Mouse (Mus musculus): ENCODE results near the gene Eef1akmt2.

The Eef1akmt2 gene

GRCm38 (mm10) chr7:132787022-132787421 is 65.5 kb downstream of the Eef1akmt2 start:
- no peak for DNase-seq (ENCODE audit: low spot score)

GRCm38 (mm10) chr7:132786522-132786921 is 66.0 kb downstream of the Eef1akmt2 start:
- no peak for DNase-seq (ENCODE audit: low spot score)

GRCm38 (mm10) chr7:132786011-132786410 is 66.5 kb downstream of the Eef1akmt2 start:
- DNase-seq (ENCODE audit: low spot score) = no peak

DNA sequence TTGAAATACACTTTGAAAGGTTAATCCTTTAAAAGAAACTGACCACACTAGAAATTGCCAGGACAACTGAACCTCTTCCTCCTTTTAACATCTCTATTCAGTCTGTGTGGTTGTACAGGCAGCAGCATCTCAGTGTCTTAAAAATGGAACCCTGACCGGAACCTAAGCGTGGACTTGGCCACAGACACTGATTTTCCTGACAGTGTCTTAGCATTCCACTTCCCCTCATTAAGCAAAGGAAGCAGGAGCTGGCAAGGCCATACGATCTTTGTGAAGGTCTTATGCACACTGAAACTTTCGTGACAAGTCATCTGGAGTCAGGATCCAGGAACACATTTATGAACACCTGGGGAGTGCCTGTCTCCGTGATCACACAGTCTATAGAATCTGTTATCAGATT is 68.4 kb downstream of the Eef1akmt2 start:
- DNase-seq (ENCODE audit: low spot score) = no peak

DNA sequence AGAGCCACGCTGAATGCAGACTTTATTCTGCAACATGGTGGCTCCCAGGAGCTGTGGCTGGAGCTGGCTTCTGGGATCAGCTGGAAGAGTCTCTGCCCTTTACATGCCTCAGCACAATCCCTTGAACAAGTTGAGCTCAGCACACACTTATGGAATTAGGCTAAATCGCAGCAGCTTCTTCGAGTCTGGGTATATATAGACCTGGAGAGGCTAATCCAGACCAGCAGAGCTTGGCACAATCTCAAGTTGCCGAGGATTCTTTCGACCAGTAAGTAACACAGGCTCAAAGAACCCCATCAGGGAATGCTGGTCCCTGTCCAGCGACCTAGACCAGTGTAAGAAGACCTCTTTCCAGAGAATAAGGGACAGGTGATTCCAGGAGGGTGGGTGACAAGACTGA is 70.6 kb downstream of the Eef1akmt2 start:
- DNase-seq (ENCODE audit: low spot score) = no peak

DNA sequence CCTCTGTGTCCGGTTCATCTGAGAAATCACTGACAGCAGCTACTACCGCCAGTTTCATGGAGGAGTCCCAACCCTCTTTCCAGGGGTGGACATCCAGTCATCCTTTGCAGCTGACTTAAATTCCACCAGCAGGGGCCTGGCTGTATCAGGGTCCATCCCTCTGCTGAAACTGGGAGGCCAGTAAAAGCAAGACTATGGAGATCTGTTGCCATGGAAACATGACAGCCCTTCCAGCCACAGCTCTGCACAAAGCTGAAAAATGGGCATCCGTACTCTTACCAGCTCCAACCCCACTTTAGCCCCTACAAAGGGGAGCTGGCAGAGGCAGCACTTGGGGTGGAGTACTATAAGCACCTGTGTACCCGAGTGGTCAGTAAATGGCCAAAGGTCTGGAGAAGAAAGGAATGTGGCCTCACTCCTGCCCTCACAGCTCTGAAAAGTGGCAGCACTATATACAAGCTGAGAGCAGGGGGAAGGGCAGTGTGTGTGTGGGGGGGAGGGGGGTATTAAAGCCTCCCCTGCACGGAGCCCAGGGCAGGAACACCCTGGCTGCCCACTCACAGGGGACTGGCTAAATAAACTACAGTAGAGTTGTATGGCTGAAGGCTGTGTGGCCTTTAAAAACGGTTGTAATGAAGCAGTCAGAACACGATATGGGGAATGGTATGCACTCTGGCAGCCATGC is 71.2 kb downstream of the Eef1akmt2 start:
- DNase-seq (ENCODE audit: low spot score) = no peak

- no peak for DNase-seq (ENCODE audit: low spot score)
Measured at GRCm38 (mm10) chr7:132780611-132781010, 71.9 kb downstream of the Eef1akmt2 start.

DNA sequence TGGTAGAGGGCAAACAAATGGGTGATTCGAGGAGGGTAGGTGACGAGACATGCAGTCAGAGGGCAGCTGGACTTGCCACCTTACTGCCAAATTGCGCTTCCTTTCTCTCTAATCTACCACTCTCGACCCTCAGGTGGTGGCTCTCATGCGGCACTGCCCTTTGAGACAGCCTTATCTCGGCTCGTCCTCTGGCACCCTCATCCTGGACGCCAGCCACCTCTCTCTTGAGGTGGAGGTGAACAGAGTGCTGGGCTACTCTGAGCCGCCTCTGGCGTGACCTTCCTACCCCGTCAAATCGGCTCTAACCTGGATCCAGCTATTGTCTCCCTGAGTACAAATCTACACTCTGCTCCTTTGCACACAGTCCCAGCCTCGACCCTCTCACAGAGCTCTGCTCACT is 73.8 kb downstream of the Eef1akmt2 start:
- DNase-seq (ENCODE audit: low spot score) = no peak

DNA sequence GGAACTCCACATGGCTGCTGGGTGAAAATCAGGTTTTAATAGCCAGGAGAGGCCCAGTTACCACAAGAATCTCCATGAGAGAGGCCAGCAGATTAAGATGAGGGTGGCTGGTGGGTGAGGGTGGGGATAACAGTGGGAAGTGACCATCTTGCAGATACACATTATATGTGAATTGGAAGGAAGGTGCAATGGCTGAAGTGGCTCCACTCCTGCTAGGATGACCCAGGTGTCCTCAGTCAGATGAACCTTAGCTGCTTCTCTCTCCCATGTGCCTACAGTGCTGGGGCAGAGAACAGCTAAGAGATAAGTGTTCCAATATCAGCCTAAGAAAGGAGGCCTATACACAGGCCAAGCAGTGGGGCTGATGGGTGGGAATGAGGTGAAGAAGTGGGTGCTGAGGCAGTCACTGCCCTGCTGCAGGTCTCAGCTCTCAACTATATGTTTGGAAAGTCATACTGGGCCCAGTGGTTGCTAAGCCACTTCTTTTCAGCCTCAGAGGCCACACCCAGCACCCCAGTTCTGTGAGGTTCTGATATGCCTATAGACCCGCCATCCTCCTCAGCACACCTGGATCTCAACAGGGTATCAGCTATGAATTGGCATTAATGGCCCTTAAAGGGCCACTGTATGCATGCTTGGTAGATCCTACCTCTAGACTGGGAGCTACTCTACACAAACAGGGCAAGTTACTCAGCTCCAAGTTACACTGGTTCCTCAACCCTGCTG is 74.6 kb downstream of the Eef1akmt2 start:
- no peak for DNase-seq (ENCODE audit: low spot score)
